Mouse (Mus musculus): ENCODE data around the gene Nrap.

GRCm38 (mm10) chr19:56433581-56433980 lies 43.7 kb upstream of the Nrap start:
- TF ChIP-seq CTCF (IDR thresholded peaks at IDR 0.05; ENCODE audit: low read depth, low read length) (no peak), POLR2A (IDR thresholded peaks at IDR 0.05; ENCODE audit: extremely low read depth, insufficient read depth, low read length) (no peak)

Measured in liver, adult 2 months (tissue).